Mouse (Mus musculus) spleen, adult 2 months (tissue): ENCODE results near the gene Fubp1. TPM values are rescaled to one million over a fixed set of nuclear protein-coding genes. Genes with fewer than 3 reads are reported as not detected.

Experiments used
- DNase-seq, 2 experiments: peaks; one replicate each; pipeline versions ENCODE4 v3.0.0 to v3.0.0-alpha.2; 2012 to 2021; ENCODE audit warnings: low spot score in 2 of 2, low read depth in 1 of 2
- H3K27ac ChIP-seq: fragments of 200-500 bp; 2 replicates; pipeline ENCODE4 v1.5.1; 2012; ENCODE audit warnings: low read length, inconsistent platforms; ENCODE audit not compliant: insufficient read depth
- H3K27me3 ChIP-seq: fragments of 200-500 bp; 2 replicates; pipeline ENCODE4 v1.6.1; 2012; ENCODE audit warnings: mild to moderate bottlenecking, moderate library complexity, low read length, inconsistent platforms; ENCODE audit not compliant: control insufficient read depth, insufficient read depth
- H3K36me3 ChIP-seq: fragments of 200-500 bp; 2 replicates; pipeline ENCODE4 v1.6.1; 2012; ENCODE audit warnings: mild to moderate bottlenecking, low read length, inconsistent platforms; ENCODE audit not compliant: control insufficient read depth, insufficient read depth
- H3K4me1 ChIP-seq: fragments of 200-500 bp; 2 replicates; pipeline ENCODE4 v1.6.1; 2011; ENCODE audit warnings: inconsistent platforms; ENCODE audit not compliant: control insufficient read depth, insufficient read depth, insufficient read length
- H3K4me3 ChIP-seq: fragments of 200-500 bp; 2 replicates; pipeline ENCODE4 v1.5.1; 2011; ENCODE audit warnings: mild to moderate bottlenecking, inconsistent platforms; ENCODE audit not compliant: insufficient read depth, insufficient read length; ENCODE audit errors: extremely low read depth
- CTCF ChIP-seq: fragments of 200-500 bp; IDR thresholded peaks from 2 replicates; pipeline ENCODE4 v1.5.1; 2011; ENCODE audit warnings: mild to moderate bottlenecking, inconsistent platforms; ENCODE audit not compliant: insufficient read depth, insufficient read length, insufficient replicate concordance; ENCODE audit errors: extremely low read depth
- POLR2A ChIP-seq: fragments of 200-500 bp; IDR thresholded peaks from 2 replicates; pipeline ENCODE4 v1.6.1; 2011; ENCODE audit warnings: low read depth, low read length, inconsistent platforms
- WGBS: fragments of 180-500 bp; shearing (Covaris S2); methylation state at CpG from one replicate; pipeline ENCODE4 v1.1.7; 2018; 5-methylcytosine and 5-hydroxymethylcytosine counted together
- polyA plus RNA-seq: library from polyadenylated mRNA; depleted of rRNA; stranded (reverse); fragments of >200 nt; gene quantifications from 2 replicates; pipeline ENCODE4 v1.2.3, GENCODE M21; 2012; rRNA removed

Gene Fubp1
- polyA plus RNA-seq, 1 experiment, result 59.1 TPM

- no peak for DNase-seq
- no peaks in the 10 kb centered on the region for H3K4me1 ChIP-seq
- H3K4me3 ChIP-seq, result no peak overlapping the region
- no peak overlapping the region for H3K27ac ChIP-seq
- H3K36me3 ChIP-seq, result peaks cover 15% of the 10 kb centered on the region
- 94% methylated on average over 1 of the region's 1 CpGs for WGBS
- no peak for TF ChIP-seq POLR2A
- no peak for TF ChIP-seq CTCF
- no peaks in the 10 kb centered on the region for H3K27me3 ChIP-seq
Measured at GRCm38 (mm10) chr3:152284306-152284705, 74.1 kb downstream of the Fubp1 start.

- WGBS, result 94% methylated on average over 5 of the region's 5 CpGs
- no peak overlapping the region for H3K27ac ChIP-seq
- H3K4me1 ChIP-seq, result no peaks in the 10 kb centered on the region
- H3K27me3 ChIP-seq, result no peaks in the 10 kb centered on the region
- peaks cover 15% of the 10 kb centered on the region for H3K36me3 ChIP-seq
- TF ChIP-seq POLR2A (no peak), CTCF (no peak)
- no peak overlapping the region for H3K4me3 ChIP-seq
- no peak for DNase-seq
Measured at GRCm38 (mm10) chr3:152284759-152285158, 74.5 kb downstream of the Fubp1 start.

Other genes with a start within 250 kb of the Fubp1 start
- gene Gipc2, start 44.2 kb upstream of the Fubp1 start, polyA plus RNA-seq, result 0.06 and 0.12 TPM in 2 replicates
- gene Dnajb4, start 120 bp upstream of the Fubp1 start, polyA plus RNA-seq, result 2.2 and 2.4 TPM in 2 replicates
- 0.18 TPM in 1 of 2 replicates, not detected in the other for gene Nexn, start 55.9 kb downstream of the Fubp1 start, polyA plus RNA-seq
- 4.6 and 8.8 TPM in 2 replicates for gene Miga1, start 130.0 kb downstream of the Fubp1 start, polyA plus RNA-seq
- gene Usp33, start 136.1 kb downstream of the Fubp1 start, polyA plus RNA-seq, result 6.7 and 7.3 TPM in 2 replicates
- 12.8 and 14.4 TPM in 2 replicates for gene Zzz3, start 185.1 kb downstream of the Fubp1 start, polyA plus RNA-seq